Mouse (Mus musculus) liver, adult 2 months (tissue): Measurements from ENCODE around the gene BC048403.
A peak's percentile ranks its signal among the peaks of the same experiment; 100 is the strongest.

ENCODE experiments used
- CTCF ChIP-seq: fragments of 200-500 bp; IDR thresholded peaks from 2 replicates; pipeline ENCODE4 v1.5.1; 2011; ENCODE audit warnings: low read depth, low read length, control low read depth
- POLR2A ChIP-seq: fragments of 200-500 bp; IDR thresholded peaks from 2 replicates; pipeline ENCODE4 v1.6.1; 2011; ENCODE audit warnings: low read length, control low read depth; ENCODE audit not compliant: insufficient read depth; ENCODE audit errors: extremely low read depth

GRCm38 (mm10) chr10:121739548-121740505 is at the start of gene BC048403:
- TF ChIP-seq CTCF (no peak), POLR2A (0 out of 2 replicates have a peak, but pooled peaks have one; percentile 36)
